Mouse (Mus musculus): ENCODE data around the gene Rps18. TPM values are rescaled to one million over a fixed set of nuclear protein-coding genes. Genes with fewer than 3 reads are reported as not detected.
"Not testable (repeated sequence)": the region's sequence is repeated elsewhere in the genome, so short reads cannot be mapped to it uniquely, and the experiment has no call there.

The Rps18 gene
- polyA plus RNA-seq, 1 experiment from 2014 or later: 1,395 TPM

DNA sequence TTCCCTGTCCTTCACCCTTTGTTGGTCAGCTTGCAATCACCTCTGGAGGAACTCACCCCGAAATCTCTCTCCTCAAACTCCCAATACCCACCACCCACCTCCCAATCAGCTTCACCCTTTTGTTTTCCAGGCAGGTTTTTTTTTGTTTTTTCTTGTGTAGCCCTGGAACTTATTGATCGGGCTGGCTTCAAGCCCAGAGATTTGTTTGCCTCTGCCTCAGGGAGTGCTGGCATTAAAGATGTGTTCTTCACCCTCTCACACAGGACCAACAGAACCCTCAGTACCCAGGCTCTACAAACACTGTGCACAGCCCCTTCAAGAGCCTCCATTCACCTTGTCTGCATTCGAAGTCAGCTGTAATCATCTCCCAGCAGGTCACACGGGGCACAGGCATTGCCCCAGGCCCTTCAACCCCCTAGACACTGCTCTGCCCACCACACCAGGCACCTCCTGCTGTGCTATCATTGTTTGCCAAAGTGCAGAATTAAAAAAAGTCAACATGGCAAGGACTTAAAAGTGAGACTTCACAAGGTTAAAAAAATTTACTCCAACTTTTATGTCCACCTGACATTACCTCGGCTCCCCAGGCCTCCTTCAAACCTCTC is 1.7 kb downstream of the Rps18 start:
- H3K4me2 ChIP-seq (ENCODE audit: low read depth, low read length): peak overlapping the region; percentile 97
- H3K27me3 ChIP-seq (ENCODE audit: control insufficient read depth, insufficient read depth, low read length): no peaks in the 10 kb centered on the region
- H3K27ac ChIP-seq (replicated peaks; ENCODE audit: low read depth, low read length): no peak overlapping the region
- peak overlapping the region; percentile 89 for H3K4me3 ChIP-seq (ENCODE audit: low read depth, low read length)
- 38% methylated on average over 5 of the region's 5 CpGs for WGBS
- H3K36me3 ChIP-seq (replicated peaks; ENCODE audit: control insufficient read depth, insufficient read depth, low read depth, low read length): peaks cover 3% of the 10 kb centered on the region
- DNase-seq (ENCODE audit: low spot score) (no peak), ATAC-seq (replicated peaks; ENCODE audit: insufficient number of reproducible peaks, low FRiP score, low TSS enrichment, low read depth) (no peak)
- peak overlapping the region; percentile 99 for H3K9ac ChIP-seq (replicated peaks; ENCODE audit: low read length)
- H3K9me3 ChIP-seq (replicated peaks; ENCODE audit: control insufficient read depth, low read length): no peaks in the 10 kb centered on the region
- H3K4me1 ChIP-seq (ENCODE audit: control insufficient read depth, insufficient read depth, low read length): peaks cover 16% of the 10 kb centered on the region

DNA sequence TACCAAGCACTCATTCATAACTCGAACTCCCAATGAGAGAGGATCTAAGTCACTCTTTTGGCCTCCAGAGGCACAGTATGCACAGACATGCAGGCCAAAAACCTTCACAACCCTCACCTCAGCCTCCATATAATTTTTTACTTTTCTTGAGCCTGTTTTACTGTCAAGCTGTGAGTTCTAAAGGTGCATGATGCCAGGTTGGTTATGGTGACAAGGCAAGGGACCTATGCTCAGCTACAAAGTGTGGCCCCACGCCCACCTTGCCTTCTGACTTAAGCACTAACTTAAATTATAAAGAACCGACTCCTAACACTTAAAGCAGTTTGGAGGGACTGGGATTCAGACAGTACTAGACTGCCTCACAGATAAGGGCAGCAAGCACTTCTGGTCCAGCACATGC is 2.5 kb downstream of the Rps18 start:
- WGBS: 88% methylated on average over 3 of the region's 3 CpGs
- Histone ChIP-seq H3K9ac (replicated peaks; ENCODE audit: low read length) (no peak overlapping the region), H3K4me2 (ENCODE audit: low read depth, low read length) (no peak overlapping the region)

DNA sequence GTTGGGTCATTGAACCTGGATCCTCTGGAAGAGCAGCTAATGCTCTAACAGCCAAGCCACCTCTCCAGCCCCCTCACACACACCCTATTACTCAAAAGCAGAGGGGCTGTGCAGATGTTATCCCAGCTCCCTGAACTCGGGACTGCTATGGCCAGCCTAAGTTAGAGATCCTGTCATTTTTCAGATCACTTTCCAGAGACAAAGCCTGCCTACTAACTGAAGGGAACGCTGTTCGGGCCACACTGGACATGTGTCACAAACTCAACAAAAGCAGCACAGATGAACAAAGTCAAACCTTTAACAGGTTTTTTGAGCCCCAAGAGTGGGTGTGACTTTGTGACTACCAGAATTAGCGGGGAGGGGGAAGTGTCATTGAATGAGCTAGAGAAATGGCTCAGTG is 2.9 kb downstream of the Rps18 start:
- H3K4me2 ChIP-seq (ENCODE audit: low read depth, low read length): no peak overlapping the region
- peaks cover 16% of the 10 kb centered on the region for H3K4me1 ChIP-seq (ENCODE audit: control insufficient read depth, insufficient read depth, low read length)
- 89% methylated on average over 4 of the region's 4 CpGs for WGBS
- no peak for ATAC-seq (replicated peaks; ENCODE audit: insufficient number of reproducible peaks, low FRiP score, low TSS enrichment, low read depth)
- no peaks in the 10 kb centered on the region for H3K9me3 ChIP-seq (replicated peaks; ENCODE audit: control insufficient read depth, low read length)
- H3K36me3 ChIP-seq (replicated peaks; ENCODE audit: control insufficient read depth, insufficient read depth, low read depth, low read length): peaks cover 3% of the 10 kb centered on the region
- H3K4me3 ChIP-seq (ENCODE audit: low read depth, low read length): no peak overlapping the region; the same call in 1 of the 2 replicates
- H3K9ac ChIP-seq (replicated peaks; ENCODE audit: low read length): peak overlapping the region; percentile 30; the same call in 1 of the 2 replicates
- H3K27ac ChIP-seq (replicated peaks; ENCODE audit: low read depth, low read length): no peak overlapping the region
- H3K27me3 ChIP-seq (ENCODE audit: control insufficient read depth, insufficient read depth, low read length): no peaks in the 10 kb centered on the region
- no peak for DNase-seq (ENCODE audit: low spot score)

More for the DNA sequence above, 2.5 kb downstream of the Rps18 start:
- Histone ChIP-seq H3K4me3 (ENCODE audit: low read depth, low read length) (no peak overlapping the region), H3K27me3 (ENCODE audit: control insufficient read depth, insufficient read depth, low read length) (no peaks in the 10 kb centered on the region), H3K9me3 (replicated peaks; ENCODE audit: control insufficient read depth, low read length) (no peaks in the 10 kb centered on the region), H3K36me3 (replicated peaks; ENCODE audit: control insufficient read depth, insufficient read depth, low read depth, low read length) (peaks cover 3% of the 10 kb centered on the region), H3K27ac (replicated peaks; ENCODE audit: low read depth, low read length) (no peak overlapping the region), H3K4me1 (ENCODE audit: control insufficient read depth, insufficient read depth, low read length) (peaks cover 16% of the 10 kb centered on the region)
- no peak for DNase-seq (ENCODE audit: low spot score)
- no peak for ATAC-seq (replicated peaks; ENCODE audit: insufficient number of reproducible peaks, low FRiP score, low TSS enrichment, low read depth)

DNA sequence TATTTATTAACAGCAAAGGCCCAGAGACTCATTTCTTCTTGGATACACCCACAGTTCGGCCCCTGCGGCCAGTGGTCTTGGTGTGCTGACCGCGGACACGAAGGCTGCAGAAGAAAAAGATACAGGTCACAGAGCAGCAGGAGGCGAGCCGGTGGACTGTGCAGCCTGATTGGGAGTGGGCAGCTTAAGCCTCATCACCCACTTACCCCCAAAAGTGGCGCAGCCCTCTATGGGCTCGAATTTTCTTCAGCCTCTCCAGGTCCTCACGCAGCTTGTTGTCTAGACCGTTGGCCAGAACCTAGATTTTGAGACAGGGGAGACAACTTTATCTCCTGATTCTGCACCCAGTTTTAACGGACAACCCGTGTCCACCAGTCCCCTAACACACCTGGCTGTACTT is 3.8 kb downstream of the Rps18 start:
- H3K36me3 ChIP-seq (replicated peaks; ENCODE audit: control insufficient read depth, insufficient read depth, low read depth, low read length); DNase-seq (ENCODE audit: low spot score); H3K9ac ChIP-seq (replicated peaks; ENCODE audit: low read length); ATAC-seq (replicated peaks; ENCODE audit: insufficient number of reproducible peaks, low FRiP score, low TSS enrichment, low read depth); H3K27me3 ChIP-seq (ENCODE audit: control insufficient read depth, insufficient read depth, low read length); H3K9me3 ChIP-seq (replicated peaks; ENCODE audit: control insufficient read depth, low read length); H3K4me3 ChIP-seq (ENCODE audit: low read depth, low read length); H3K27ac ChIP-seq (replicated peaks; ENCODE audit: low read depth, low read length): not testable (repeated sequence)
- Histone ChIP-seq H3K4me2 (ENCODE audit: low read depth, low read length) (peak overlapping the region; percentile 82), H3K4me1 (ENCODE audit: control insufficient read depth, insufficient read depth, low read length) (peaks cover 16% of the 10 kb centered on the region)
- 82% methylated on average over 13 of the region's 13 CpGs for WGBS

DNA sequence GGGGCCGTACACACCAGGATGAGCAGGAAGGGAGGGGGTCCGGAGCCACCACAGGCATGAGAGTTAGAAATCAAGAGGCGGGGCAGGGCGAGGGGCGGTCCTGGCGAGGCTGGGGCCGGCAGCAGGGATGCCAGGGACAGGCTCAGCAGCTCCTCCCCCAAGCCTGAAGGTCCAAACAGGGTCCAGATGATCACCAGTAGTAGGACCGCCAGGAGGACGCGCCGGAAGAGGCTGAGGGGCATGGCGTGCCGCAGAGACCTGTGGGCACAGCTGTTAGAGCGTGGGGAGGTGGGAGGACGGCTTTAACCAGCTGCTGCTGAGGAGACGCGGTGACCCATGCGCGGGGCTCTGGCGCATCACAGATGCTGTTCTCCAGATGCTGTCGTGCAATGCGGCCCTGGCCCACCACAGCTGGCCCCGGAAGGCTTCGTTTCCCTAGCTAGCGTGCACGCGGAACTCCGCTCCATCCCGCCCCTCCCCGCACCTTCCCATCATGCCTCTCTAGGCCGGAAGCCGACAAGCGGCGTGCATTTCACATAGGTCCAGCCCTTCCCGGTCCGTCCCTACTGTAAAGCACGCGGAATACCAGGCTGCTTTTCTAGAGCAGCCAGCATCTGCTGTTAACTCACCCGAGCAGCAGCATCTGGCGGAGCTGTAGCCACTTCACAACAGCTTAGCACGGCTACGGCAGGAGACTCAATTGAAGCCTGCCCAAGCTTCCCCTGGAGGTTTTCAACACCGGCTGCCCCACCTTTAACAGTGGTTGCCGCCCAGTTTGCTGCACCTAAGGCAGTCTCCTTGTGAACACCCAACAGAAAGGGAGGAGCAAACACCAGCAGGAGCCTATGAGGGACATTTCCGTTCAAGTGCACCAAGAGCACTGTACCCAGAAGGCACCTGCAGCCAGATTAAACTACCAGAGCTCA is 4.5 kb downstream of the Rps18 start, which contains the start of gene B3galt4:
B3galt4 (minus strand) TSS at position 468 of the 926 bp plus-strand sequence.
- H3K4me3 ChIP-seq (ENCODE audit: low read depth, low read length): peak within 1 kb of the TSS; percentile 34
- peaks cover 16% of the 10 kb centered on the region for H3K4me1 ChIP-seq (ENCODE audit: control insufficient read depth, insufficient read depth, low read length)
- peak within 1 kb of the TSS; percentile 85 for H3K27ac ChIP-seq (replicated peaks; ENCODE audit: low read depth, low read length)
- no peaks in the 10 kb centered on the region for H3K9me3 ChIP-seq (replicated peaks; ENCODE audit: control insufficient read depth, low read length)
- peaks cover 3% of the 10 kb centered on the region for H3K36me3 ChIP-seq (replicated peaks; ENCODE audit: control insufficient read depth, insufficient read depth, low read depth, low read length)
- ATAC-seq (replicated peaks; ENCODE audit: insufficient number of reproducible peaks, low FRiP score, low TSS enrichment, low read depth) (peak; percentile 61), DNase-seq (ENCODE audit: low spot score) (peak; percentile 90)
- peak within 1 kb of the TSS; percentile 82 for H3K4me2 ChIP-seq (ENCODE audit: low read depth, low read length)
- WGBS: 1% methylated on average over 45 of the region's 45 CpGs
- H3K27me3 ChIP-seq (ENCODE audit: control insufficient read depth, insufficient read depth, low read length): no peaks in the 10 kb centered on the region
- peak within 1 kb of the TSS; percentile 70 for H3K9ac ChIP-seq (replicated peaks; ENCODE audit: low read length)

DNA sequence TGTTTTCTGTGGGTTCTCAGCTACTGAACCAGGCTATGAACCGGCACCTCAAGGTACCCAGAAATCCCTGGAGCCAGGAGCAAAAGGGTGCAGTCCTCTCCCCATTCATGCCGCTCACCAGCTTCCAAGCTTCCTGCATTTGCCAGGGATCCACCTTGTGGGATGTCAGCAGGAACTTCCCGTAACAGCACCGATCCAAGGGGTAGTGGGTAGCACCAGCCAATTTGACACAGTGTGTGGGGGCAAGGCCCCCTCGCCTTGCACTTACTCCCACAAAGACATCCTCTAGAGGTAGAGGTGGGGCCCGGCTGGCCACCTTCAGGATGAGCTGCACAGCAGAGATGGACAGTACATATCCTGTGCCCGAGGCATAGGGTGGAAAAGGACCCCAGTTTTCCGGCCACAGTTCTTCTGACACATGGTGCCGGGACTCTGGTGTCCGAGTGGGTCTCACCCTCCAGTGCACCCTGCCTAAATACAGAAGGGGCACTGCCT is 5.6 kb downstream of the Rps18 start:
- DNase-seq (ENCODE audit: low spot score) (no peak), ATAC-seq (replicated peaks; ENCODE audit: insufficient number of reproducible peaks, low FRiP score, low TSS enrichment, low read depth) (no peak)
- Histone ChIP-seq H3K4me3 (ENCODE audit: low read depth, low read length) (peak overlapping the region; percentile 34; the same call in 1 of the 2 replicates), H3K27ac (replicated peaks; ENCODE audit: low read depth, low read length) (peak overlapping the region; percentile 85; the same call in 1 of the 2 replicates), H3K4me1 (ENCODE audit: control insufficient read depth, insufficient read depth, low read length) (peaks cover 16% of the 10 kb centered on the region), H3K27me3 (ENCODE audit: control insufficient read depth, insufficient read depth, low read length) (no peaks in the 10 kb centered on the region), H3K4me2 (ENCODE audit: low read depth, low read length) (peak overlapping the region; percentile 82), H3K36me3 (replicated peaks; ENCODE audit: control insufficient read depth, insufficient read depth, low read depth, low read length) (peaks cover 3% of the 10 kb centered on the region), H3K9ac (replicated peaks; ENCODE audit: low read length) (no peak overlapping the region), H3K9me3 (replicated peaks; ENCODE audit: control insufficient read depth, low read length) (no peaks in the 10 kb centered on the region)
- WGBS: 69% methylated on average over 10 of the region's 10 CpGs

DNA sequence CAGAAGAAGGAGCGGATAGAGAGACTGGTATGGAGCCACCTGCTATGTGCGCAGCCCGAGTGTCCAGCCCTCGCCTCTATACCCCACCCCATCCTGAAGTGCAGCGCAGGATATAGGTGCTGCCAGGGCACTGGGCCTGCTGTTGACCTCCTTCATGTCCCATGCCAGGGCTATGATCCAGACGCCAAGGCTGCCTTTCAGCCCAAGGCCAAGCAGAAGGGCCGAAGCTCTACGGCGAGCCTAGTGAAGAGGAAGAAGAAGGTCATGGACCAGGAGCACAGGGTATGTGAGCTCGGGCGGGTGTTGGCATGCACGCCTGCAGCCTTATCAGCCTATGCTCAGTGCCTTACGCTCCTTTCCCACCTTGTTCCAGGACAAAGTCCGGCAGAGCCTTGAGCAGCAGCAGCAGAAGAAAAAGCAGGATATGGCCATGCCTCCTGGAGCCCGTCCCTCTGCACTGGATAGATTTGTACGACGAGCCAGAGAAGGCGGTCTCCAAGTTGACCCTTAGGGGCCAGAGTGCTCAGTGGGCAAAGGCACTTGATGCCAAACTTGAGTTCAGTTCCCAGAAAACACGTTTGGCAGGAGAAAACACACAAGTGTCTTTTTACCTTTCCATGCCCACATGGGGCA is 6.8 kb downstream of the Rps18 start:
- Histone ChIP-seq H3K4me3 (ENCODE audit: low read depth, low read length) (no peak overlapping the region), H3K4me2 (ENCODE audit: low read depth, low read length) (no peak overlapping the region)
- DNase-seq (ENCODE audit: low spot score): no peak

More for the DNA sequence above, 6.8 kb downstream of the Rps18 start:
- no peak for ATAC-seq (replicated peaks; ENCODE audit: insufficient number of reproducible peaks, low FRiP score, low TSS enrichment, low read depth)
- Histone ChIP-seq H3K9me3 (replicated peaks; ENCODE audit: control insufficient read depth, low read length) (no peaks in the 10 kb centered on the region), H3K27ac (replicated peaks; ENCODE audit: low read depth, low read length) (no peak overlapping the region), H3K4me1 (ENCODE audit: control insufficient read depth, insufficient read depth, low read length) (peaks cover 9% of the 10 kb centered on the region), H3K9ac (replicated peaks; ENCODE audit: low read length) (no peak overlapping the region), H3K27me3 (ENCODE audit: control insufficient read depth, insufficient read depth, low read length) (no peaks in the 10 kb centered on the region), H3K36me3 (replicated peaks; ENCODE audit: control insufficient read depth, insufficient read depth, low read depth, low read length) (peaks cover 5% of the 10 kb centered on the region)
- WGBS: 88% methylated on average over 19 of the region's 19 CpGs

Measured in embryonic facial prominence, embryonic 11.5 days (tissue).